Mouse (Mus musculus) liver, embryonic 18 days (tissue): Measurements from ENCODE around the gene Lpin3. TPM values are rescaled to one million over a fixed set of nuclear protein-coding genes. Genes with fewer than 3 reads are reported as not detected.

Experiments
- polyA plus RNA-seq: library from polyadenylated mRNA; depleted of rRNA; stranded (reverse); fragments of >200 nt; gene quantifications from 2 replicates; pipeline ENCODE4 v1.2.3, GENCODE M21; 2012; rRNA removed

Gene Lpin3
- 1.3 and 1.5 TPM in 2 replicates for polyA plus RNA-seq

DNA sequence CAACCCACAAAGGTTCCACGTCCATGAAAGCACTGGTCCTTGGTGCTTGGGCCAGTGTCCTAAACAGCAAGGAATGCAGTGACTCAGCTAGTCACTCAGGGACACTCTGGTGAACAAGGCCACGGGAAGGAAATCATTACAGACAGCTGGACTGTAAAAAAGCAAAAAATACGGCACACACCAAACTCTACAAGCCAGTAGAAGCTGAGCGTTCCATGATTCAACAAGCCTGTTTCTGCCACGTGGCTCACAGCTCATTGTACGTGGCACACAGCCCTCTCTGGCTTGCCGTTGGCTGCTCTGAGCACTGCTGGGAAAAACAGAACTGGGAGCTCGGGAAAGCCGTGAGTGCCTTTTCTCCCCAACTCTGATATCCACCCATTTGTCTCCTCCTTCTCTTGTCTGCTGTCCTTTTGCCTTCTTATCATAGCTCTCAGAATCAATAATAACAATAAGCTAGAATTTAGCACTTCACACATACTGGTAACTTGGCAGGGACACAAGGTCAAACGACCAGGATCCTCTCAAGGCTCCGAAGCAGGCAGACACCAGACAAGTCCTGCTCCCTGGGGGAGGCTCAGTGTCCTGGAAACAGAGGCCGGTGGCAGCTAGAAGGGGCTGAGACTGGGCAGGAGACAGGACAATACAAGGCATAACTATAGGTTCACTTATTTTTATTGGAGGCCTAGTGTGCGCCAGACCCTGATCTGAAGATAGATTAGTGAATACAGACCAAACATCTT, at the start of gene Lpin3:
Gene Lpin3, plus strand, starts transcription at position 218 of the 743 bp plus-strand sequence.

GRCm38 (mm10) chr2:160872890-160873382, 7.5 kb upstream of the Lpin3 start, which contains the start of gene Zhx3:
Gene Zhx3, minus strand, starts transcription at chr2:160872998.

DNA sequence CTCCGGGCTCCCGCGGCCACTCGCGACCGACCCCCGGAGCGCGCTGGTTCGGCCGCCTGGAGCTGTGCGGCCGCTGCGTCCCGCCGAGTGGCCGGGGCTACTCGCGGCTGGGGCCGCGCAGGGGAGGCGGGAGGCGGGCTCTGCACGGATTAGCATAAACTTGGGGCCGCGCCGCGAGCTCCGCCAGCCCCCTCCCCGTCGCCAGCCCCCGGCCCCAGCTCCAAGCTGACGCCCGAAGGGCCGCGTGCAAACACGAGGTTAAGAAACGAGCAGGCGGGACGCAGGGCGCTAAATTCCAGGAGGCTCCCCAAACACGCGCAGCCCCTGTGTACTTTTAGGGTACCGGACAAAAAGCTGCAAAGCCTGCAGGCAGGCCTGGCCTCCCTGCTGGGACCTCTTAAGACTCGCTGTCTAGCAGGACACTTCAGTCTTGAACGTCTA, 31.8 kb downstream of the Lpin3 start, which contains the start of gene Emilin3:
Gene Emilin3, minus strand, starts transcription at position 98 of the 441 bp plus-strand sequence.

Other genes with a start within 250 kb of the Lpin3 start
- gene Top1, start 234.8 kb upstream of the Lpin3 start, polyA plus RNA-seq, result 17.6 and 19.6 TPM in 2 replicates
- 10.9 and 13.6 TPM in 2 replicates for gene Plcg1, start 149.4 kb upstream of the Lpin3 start, polyA plus RNA-seq
- 2.0 and 2.2 TPM in 2 replicates for gene Zhx3, start 7.7 kb upstream of the Lpin3 start, polyA plus RNA-seq
- 0.06 and 0.07 TPM in 2 replicates for gene Emilin3, start 31.7 kb downstream of the Lpin3 start, polyA plus RNA-seq
- 3.1 and 3.7 TPM in 2 replicates for gene Chd6, start 228.4 kb downstream of the Lpin3 start, polyA plus RNA-seq